Mouse (Mus musculus): Measurements from ENCODE around the gene Tssk6. TPM values are rescaled to one million over a fixed set of nuclear protein-coding genes. Genes with fewer than 3 reads are reported as not detected.

The Tssk6 gene
- polyA plus RNA-seq, 1 experiment, result 1.8 TPM

- no peaks in the 10 kb centered on the region for H3K27me3 ChIP-seq (ENCODE audit: control insufficient read depth, insufficient read depth, low read length)
- no peaks in the 10 kb centered on the region for H3K4me1 ChIP-seq (replicated peaks; ENCODE audit: control insufficient read depth, insufficient read depth, low read length)
- H3K27ac ChIP-seq (ENCODE audit: control insufficient read depth, insufficient read depth, low read length), result no peak overlapping the region
- no peak for TF ChIP-seq POLR2A (IDR thresholded peaks at IDR 0.05; ENCODE audit: control insufficient read depth, extremely low read depth, insufficient read depth, low read length, poor library complexity)
- TF ChIP-seq CTCF (IDR thresholded peaks at IDR 0.05; ENCODE audit: borderline replicate concordance, control insufficient read depth, extremely low read depth, insufficient read depth, low read length, poor library complexity), result no peak
- WGBS, result 96% methylated on average over 5 of the region's 5 CpGs
- H3K4me3 ChIP-seq (ENCODE audit: control insufficient read depth, insufficient read depth, low read length), result no peak overlapping the region
- H3K36me3 ChIP-seq (ENCODE audit: control insufficient read depth, insufficient read depth, low read length), result no peaks in the 10 kb centered on the region
- no peak for DNase-seq
These were observed 34.2 kb upstream of the Tssk6 start for GRCm38 (mm10) chr8:69867696-69868326.

- TF ChIP-seq CTCF (IDR thresholded peaks at IDR 0.05; ENCODE audit: borderline replicate concordance, control insufficient read depth, extremely low read depth, insufficient read depth, low read length, poor library complexity), result no peak
- no peak for TF ChIP-seq POLR2A (IDR thresholded peaks at IDR 0.05; ENCODE audit: control insufficient read depth, extremely low read depth, insufficient read depth, low read length, poor library complexity)
- Histone ChIP-seq H3K4me1 (replicated peaks; ENCODE audit: control insufficient read depth, insufficient read depth, low read length) (no peaks in the 10 kb centered on the region), H3K27me3 (ENCODE audit: control insufficient read depth, insufficient read depth, low read length) (no peaks in the 10 kb centered on the region), H3K27ac (ENCODE audit: control insufficient read depth, insufficient read depth, low read length) (no peak overlapping the region), H3K36me3 (ENCODE audit: control insufficient read depth, insufficient read depth, low read length) (no peaks in the 10 kb centered on the region), H3K4me3 (ENCODE audit: control insufficient read depth, insufficient read depth, low read length) (no peak overlapping the region)
- DNase-seq, result no peak
- 95% methylated on average over 11 of the region's 11 CpGs for WGBS
These were observed 31.8 kb upstream of the Tssk6 start for GRCm38 (mm10) chr8:69870003-69870765.

- DNase-seq, result no peak
- Histone ChIP-seq H3K4me3 (ENCODE audit: control insufficient read depth, insufficient read depth, low read length) (no peak overlapping the region), H3K27me3 (ENCODE audit: control insufficient read depth, insufficient read depth, low read length) (no peaks in the 10 kb centered on the region), H3K36me3 (ENCODE audit: control insufficient read depth, insufficient read depth, low read length) (no peaks in the 10 kb centered on the region), H3K27ac (ENCODE audit: control insufficient read depth, insufficient read depth, low read length) (no peak overlapping the region), H3K4me1 (replicated peaks; ENCODE audit: control insufficient read depth, insufficient read depth, low read length) (no peaks in the 10 kb centered on the region)
- WGBS, result 93% methylated on average over 6 of the region's 6 CpGs
- TF ChIP-seq POLR2A (IDR thresholded peaks at IDR 0.05; ENCODE audit: control insufficient read depth, extremely low read depth, insufficient read depth, low read length, poor library complexity), result no peak
- no peak for TF ChIP-seq CTCF (IDR thresholded peaks at IDR 0.05; ENCODE audit: borderline replicate concordance, control insufficient read depth, extremely low read depth, insufficient read depth, low read length, poor library complexity)
These were observed 31.1 kb upstream of the Tssk6 start for GRCm38 (mm10) chr8:69870907-69871306.

- H3K36me3 ChIP-seq (ENCODE audit: control insufficient read depth, insufficient read depth, low read length), result no peaks in the 10 kb centered on the region
- H3K27me3 ChIP-seq (ENCODE audit: control insufficient read depth, insufficient read depth, low read length), result no peaks in the 10 kb centered on the region
- no peak overlapping the region for H3K27ac ChIP-seq (ENCODE audit: control insufficient read depth, insufficient read depth, low read length)
- peak; percentile 40 for DNase-seq
- WGBS, result 17% methylated on average over 9 of the region's 9 CpGs
- H3K4me1 ChIP-seq (replicated peaks; ENCODE audit: control insufficient read depth, insufficient read depth, low read length), result no peaks in the 10 kb centered on the region
- TF ChIP-seq POLR2A (IDR thresholded peaks at IDR 0.05; ENCODE audit: control insufficient read depth, extremely low read depth, insufficient read depth, low read length, poor library complexity) (no peak), CTCF (IDR thresholded peaks at IDR 0.05; ENCODE audit: borderline replicate concordance, control insufficient read depth, extremely low read depth, insufficient read depth, low read length, poor library complexity) (no peak)
- no peak overlapping the region for H3K4me3 ChIP-seq (ENCODE audit: control insufficient read depth, insufficient read depth, low read length)
These were observed 27.8 kb upstream of the Tssk6 start for GRCm38 (mm10) chr8:69874155-69874554.

GRCm38 (mm10) chr8:69874654-69875053 lies 27.3 kb upstream of the Tssk6 start:
- TF ChIP-seq CTCF (IDR thresholded peaks at IDR 0.05; ENCODE audit: borderline replicate concordance, control insufficient read depth, extremely low read depth, insufficient read depth, low read length, poor library complexity), result no peak
- TF ChIP-seq POLR2A (IDR thresholded peaks at IDR 0.05; ENCODE audit: control insufficient read depth, extremely low read depth, insufficient read depth, low read length, poor library complexity), result no peak
- no peak for DNase-seq
- Histone ChIP-seq H3K36me3 (ENCODE audit: control insufficient read depth, insufficient read depth, low read length) (no peaks in the 10 kb centered on the region), H3K27ac (ENCODE audit: control insufficient read depth, insufficient read depth, low read length) (no peak overlapping the region), H3K27me3 (ENCODE audit: control insufficient read depth, insufficient read depth, low read length) (no peaks in the 10 kb centered on the region), H3K4me3 (ENCODE audit: control insufficient read depth, insufficient read depth, low read length) (no peak overlapping the region), H3K4me1 (replicated peaks; ENCODE audit: control insufficient read depth, insufficient read depth, low read length) (no peaks in the 10 kb centered on the region)
- 88% methylated on average over 13 of the region's 13 CpGs for WGBS

GRCm38 (mm10) chr8:69876097-69876496 lies 25.9 kb upstream of the Tssk6 start:
- 70% methylated on average over 10 of the region's 10 CpGs for WGBS
- Histone ChIP-seq H3K27me3 (ENCODE audit: control insufficient read depth, insufficient read depth, low read length) (peaks cover 8% of the 10 kb centered on the region; the same call in 1 of the 2 replicates), H3K27ac (ENCODE audit: control insufficient read depth, insufficient read depth, low read length) (no peak overlapping the region), H3K4me1 (replicated peaks; ENCODE audit: control insufficient read depth, insufficient read depth, low read length) (no peaks in the 10 kb centered on the region), H3K36me3 (ENCODE audit: control insufficient read depth, insufficient read depth, low read length) (no peaks in the 10 kb centered on the region), H3K4me3 (ENCODE audit: control insufficient read depth, insufficient read depth, low read length) (no peak overlapping the region)
- no peak for DNase-seq
- no peak for TF ChIP-seq POLR2A (IDR thresholded peaks at IDR 0.05; ENCODE audit: control insufficient read depth, extremely low read depth, insufficient read depth, low read length, poor library complexity)
- TF ChIP-seq CTCF (IDR thresholded peaks at IDR 0.05; ENCODE audit: borderline replicate concordance, control insufficient read depth, extremely low read depth, insufficient read depth, low read length, poor library complexity), result no peak
